Mouse (Mus musculus): ENCODE results near the gene Rrbp1. TPM values are rescaled to one million over a fixed set of nuclear protein-coding genes. Genes with fewer than 3 reads are reported as not detected.

Gene Rrbp1
- polyA plus RNA-seq, 1 experiment from 2014 or later, result 39.1 TPM

- Histone ChIP-seq H3K9me3 (no peaks in the 10 kb centered on the region), H3K4me1 (no peaks in the 10 kb centered on the region), H3K36me3 (replicated peaks) (no peaks in the 10 kb centered on the region), H3K9ac (no peak overlapping the region), H3K4me2 (no peak overlapping the region), H3K4me3 (replicated peaks) (no peak overlapping the region), H3K27ac (no peak overlapping the region), H3K27me3 (no peaks in the 10 kb centered on the region)
- ATAC-seq (ENCODE audit: low FRiP score), result no peak
- 94% methylated on average over 9 of the region's 9 CpGs for WGBS
Observed at GRCm38 (mm10) chr2:143899470-143900220, 111.4 kb downstream of the Rrbp1 start.

Other genes with a start within 250 kb of the Rrbp1 start
- gene Bfsp1, start 148.1 kb downstream of the Rrbp1 start, polyA plus RNA-seq (2016; fragmentation: Nextera tagmentation; extraction: Ambion mirVana), result 1.1 and 1.2 TPM in 2 replicates
- 366 and 389 TPM in 2 replicates for gene Dstn, start 95.9 kb downstream of the Rrbp1 start, polyA plus RNA-seq (2016; fragmentation: Nextera tagmentation; extraction: Ambion mirVana)
- not detected in 2 replicates for gene Banf2, start 21.8 kb upstream of the Rrbp1 start, polyA plus RNA-seq (2016; fragmentation: Nextera tagmentation; extraction: Ambion mirVana)

Measured in forebrain, embryonic 12.5 days (tissue).